Mouse (Mus musculus): ENCODE results near the gene Inpp4a.
A peak's percentile ranks its signal among the peaks of the same experiment; 100 is the strongest.

Gene Inpp4a

GRCm38 (mm10) chr1:37356305-37356704 is 56.6 kb downstream of the Inpp4a start:
- DNase-seq (ENCODE audit: extremely low spot score, low spot score) = no peak

DNA sequence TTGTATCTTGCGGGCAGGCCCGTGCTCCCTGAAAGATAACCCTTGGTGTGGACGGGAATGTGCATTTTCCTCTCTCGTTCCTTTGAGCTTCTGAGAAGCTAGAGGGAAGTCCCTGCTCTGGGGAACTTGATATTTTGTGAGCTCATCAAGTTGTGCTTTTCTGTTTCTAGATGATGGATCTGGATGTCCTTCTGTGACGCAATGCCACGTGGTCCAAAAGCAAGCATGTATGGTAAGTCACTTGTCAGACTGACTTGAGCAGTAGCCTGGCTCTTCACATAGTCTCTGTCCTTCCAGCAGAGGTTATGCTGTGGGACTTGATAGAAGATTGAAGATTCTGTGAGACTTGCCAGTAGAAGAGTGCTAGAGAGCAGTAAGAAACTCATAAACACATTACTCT is 57.5 kb downstream of the Inpp4a start:
- DNase-seq (ENCODE audit: extremely low spot score, low spot score) = no peak

DNA sequence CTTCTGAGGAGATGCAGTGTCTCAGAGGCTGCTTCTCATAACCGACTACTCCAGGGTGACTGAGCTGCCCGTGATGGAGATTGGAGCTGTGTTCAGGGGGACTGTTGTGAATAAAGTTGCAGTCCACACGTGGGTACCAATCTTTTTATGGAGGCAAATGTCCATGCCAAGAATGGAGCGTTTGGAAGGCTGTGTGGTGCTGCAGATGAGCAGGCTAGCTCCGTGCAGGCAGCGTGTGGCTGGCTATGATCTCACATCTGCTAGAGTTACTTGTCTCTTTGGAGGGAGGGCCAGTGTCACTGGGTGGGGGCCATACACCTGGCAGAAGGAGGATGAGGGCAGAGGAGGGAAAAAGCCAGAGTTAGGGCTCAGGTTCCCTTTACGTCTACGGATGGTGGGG is 59.0 kb downstream of the Inpp4a start:
- no peak for DNase-seq (ENCODE audit: extremely low spot score, low spot score)

- no peak for DNase-seq (ENCODE audit: extremely low spot score, low spot score)
These were observed 59.9 kb downstream of the Inpp4a start for GRCm38 (mm10) chr1:37359395-37360092.

DNA sequence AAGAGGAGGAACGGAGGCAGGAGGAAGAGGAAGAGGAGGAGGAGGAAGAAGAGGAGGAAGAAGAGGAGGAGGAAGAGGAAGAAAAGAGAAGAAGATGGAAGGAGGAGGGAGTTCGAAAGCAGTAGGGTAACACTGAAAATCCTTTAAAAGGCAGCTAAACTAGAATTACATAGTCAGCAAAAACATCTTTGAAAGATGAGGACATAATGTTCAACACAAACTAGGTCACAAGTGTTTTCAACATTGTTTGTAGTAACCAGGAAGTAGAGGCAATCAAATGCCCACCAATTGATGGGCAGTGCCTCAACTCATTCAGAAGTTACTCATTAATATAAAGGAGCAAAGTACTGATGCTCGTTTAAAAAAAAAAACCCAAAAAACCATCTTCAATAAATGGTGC is 61.1 kb downstream of the Inpp4a start:
- DNase-seq (ENCODE audit: extremely low spot score, low spot score) = no peak

DNA sequence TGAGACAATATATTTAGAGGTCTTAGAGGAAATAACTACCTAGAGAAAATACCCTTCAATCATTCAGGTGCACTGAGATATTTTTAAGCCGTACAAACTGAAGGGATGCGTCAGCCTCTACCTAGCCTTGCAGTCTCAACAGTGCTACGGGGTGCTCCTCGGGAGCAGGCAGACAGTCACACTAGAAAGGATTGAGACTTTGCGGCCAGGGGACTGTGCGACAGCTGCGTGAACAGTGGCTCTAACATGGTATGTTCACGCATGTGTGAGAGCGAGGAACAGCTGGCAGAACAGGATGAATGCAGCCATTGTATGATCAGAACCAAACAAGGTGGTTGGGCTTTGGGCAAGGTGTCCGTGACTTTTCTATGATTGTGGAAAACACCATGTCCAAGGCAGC is 63.1 kb downstream of the Inpp4a start:
- DNase-seq (ENCODE audit: extremely low spot score, low spot score) = no peak

DNA sequence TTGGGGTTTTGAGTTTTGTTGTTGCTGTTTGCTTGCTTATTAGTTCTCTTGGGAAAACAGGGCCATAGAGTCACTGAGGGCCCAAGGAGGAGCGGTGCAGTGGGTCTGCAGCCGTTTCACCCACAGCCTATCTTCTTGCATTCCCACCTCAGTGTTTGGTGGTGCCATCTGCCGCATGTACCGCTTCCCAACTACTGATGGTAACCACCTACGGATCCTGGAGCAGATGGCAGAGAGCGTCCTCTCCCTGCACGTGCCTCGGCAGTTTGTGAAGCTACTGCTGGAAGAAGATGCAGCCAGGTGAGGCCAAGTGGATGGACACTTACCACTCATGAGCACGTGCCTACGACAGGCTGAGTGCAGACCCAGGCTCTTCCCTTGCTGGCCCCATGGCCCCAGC is 68.5 kb downstream of the Inpp4a start:
- DNase-seq (ENCODE audit: extremely low spot score, low spot score) = no peak

GRCm38 (mm10) chr1:37368768-37369385 is 69.2 kb downstream of the Inpp4a start:
- DNase-seq (ENCODE audit: extremely low spot score, low spot score) = no peak

DNA sequence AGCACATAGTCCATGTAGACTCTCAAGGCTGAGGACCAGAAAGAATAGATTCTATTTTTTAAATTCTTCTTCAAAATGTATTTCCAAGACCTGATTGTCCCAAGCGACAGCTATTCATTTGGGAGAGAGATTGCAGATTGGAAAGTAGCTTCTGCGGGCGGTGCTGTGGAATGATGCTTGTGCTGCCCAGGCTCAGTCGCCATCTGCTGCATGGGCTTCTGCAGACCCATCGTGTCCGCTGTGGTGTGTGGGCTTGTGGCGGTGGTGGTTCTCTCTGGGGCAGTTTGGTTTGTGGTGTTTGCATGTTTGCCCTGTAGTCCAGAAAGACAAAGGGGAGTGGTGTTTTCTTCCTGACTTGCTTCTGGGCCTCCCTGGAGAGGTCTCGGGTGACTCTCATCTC is 76.5 kb downstream of the Inpp4a start:
- no peak for DNase-seq (ENCODE audit: extremely low spot score, low spot score)

- DNase-seq (ENCODE audit: extremely low spot score, low spot score) = peak; percentile 29
These were observed 77.1 kb downstream of the Inpp4a start for GRCm38 (mm10) chr1:37376751-37377150.

GRCm38 (mm10) chr1:37378095-37378494 is 78.4 kb downstream of the Inpp4a start:
- DNase-seq (ENCODE audit: extremely low spot score, low spot score) = no peak

DNA sequence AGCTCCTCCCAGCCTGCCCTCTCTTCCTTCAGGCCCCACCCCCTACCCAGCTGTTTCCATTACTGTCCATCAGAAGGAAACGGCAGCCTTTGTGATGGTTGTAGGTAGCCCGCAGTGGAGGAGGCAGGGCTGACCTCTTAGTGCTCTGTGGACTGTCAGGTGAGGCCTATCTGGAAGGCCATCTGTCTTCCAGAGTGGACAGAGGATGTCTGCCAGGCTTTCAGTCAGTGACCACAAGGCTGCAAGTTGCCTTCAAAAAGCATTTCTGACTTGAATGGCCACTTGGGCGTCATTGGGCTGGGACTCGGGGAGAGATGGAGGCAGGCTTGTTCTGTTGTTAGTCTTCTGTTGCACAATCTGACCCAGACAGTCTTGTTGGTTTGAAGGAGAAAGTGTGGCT is 79.9 kb downstream of the Inpp4a start:
- no peak for DNase-seq (ENCODE audit: extremely low spot score, low spot score)

- no peak for DNase-seq (ENCODE audit: extremely low spot score, low spot score)
These were observed 81.2 kb downstream of the Inpp4a start for GRCm38 (mm10) chr1:37380913-37381312.

- DNase-seq (ENCODE audit: extremely low spot score, low spot score) = no peak
These were observed 84.6 kb downstream of the Inpp4a start for GRCm38 (mm10) chr1:37384304-37384703.

DNA sequence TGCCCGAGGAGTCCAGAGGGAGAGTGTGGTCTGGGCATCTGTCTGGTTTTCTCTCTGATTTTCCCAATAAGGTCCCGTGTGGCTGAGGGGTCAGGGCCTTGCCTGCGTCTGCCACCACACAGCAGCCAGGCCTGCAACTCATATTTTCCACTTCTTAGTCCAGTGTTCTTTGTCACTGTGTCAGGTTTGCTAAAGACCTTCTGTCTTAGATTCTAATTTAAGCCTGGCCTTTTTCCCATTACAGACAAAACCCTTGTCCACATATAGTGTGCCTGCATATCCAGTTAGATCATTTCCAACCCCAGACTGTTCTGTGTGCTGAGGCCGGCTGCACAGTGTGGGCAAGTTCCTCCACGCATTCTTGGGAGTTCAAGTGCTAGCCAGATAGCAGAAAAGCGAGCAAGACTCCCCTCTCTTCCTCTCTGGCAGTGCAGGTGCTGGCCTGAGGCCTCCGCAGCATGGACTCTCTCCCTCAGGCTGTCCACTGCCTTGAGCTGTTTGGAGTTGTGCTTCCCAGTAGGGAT is 86.8 kb downstream of the Inpp4a start:
- no peak for DNase-seq (ENCODE audit: extremely low spot score, low spot score)

GRCm38 (mm10) chr1:37393174-37393573 is 93.5 kb downstream of the Inpp4a start:
- no peak for DNase-seq (ENCODE audit: extremely low spot score, low spot score)

GRCm38 (mm10) chr1:37396481-37396880 is 96.8 kb downstream of the Inpp4a start:
- DNase-seq (ENCODE audit: extremely low spot score, low spot score) = no peak

DNA sequence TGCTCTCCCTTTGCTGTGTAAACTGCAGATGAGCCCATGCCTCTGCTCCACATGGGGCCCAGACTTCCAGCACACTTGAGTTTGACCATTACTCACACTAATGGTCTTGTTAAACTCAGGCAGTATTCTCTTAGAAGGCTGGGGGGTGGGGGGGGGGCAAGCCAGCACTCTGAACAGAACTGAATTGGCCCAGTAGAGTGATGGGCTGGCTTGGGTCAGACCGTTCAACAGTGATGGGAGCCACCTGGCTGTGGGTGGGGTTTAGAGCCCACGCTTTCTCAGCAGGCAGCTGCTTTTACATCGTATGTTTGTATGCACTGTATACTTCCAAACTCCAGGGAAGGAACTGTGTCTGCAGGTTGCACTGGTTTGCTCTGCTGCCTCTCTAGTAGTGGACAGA is 99.3 kb downstream of the Inpp4a start:
- no peak for DNase-seq (ENCODE audit: extremely low spot score, low spot score)

GRCm38 (mm10) chr1:37399734-37400133 is 100.1 kb downstream of the Inpp4a start:
- DNase-seq (ENCODE audit: extremely low spot score, low spot score) = no peak

DNA sequence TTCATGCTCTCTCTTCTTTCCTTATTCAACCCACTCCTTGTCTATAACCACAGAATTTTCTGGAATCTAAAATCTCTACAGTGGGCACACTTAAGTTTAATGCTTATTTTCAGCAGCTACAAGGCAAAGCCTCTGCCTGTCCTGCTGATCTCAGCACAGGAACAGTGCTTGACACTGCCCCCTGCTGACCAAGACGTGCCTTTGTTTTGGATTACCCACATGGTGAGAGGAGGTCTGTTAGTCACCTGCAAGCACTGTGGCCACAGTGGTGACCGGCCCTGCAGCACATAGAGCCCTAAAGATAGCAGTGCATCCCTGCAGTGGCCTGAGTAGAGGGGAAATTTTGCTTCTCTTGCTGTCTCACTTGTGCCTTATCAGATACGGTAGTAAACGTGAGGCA is 102.0 kb downstream of the Inpp4a start:
- peak; percentile 46 for DNase-seq (ENCODE audit: extremely low spot score, low spot score)

DNA sequence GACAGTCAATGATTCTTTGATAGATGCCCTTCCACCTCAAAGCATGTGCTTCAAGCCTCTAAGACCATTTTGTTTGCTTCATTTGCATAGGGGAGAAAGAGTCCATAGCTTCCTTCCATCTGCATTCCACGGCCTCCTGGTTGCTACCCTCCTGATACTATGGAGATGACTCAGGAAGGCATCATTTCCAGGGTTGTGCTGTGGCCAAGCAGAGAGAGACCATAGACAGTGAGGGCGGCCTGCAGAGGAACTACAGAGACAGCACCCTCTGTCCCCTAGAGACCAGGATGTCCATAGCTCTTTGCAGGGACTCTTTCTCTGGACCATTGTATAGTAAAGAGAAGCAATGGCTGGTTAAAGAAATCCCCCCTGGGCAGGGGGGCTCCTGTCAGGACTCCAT is 105.5 kb downstream of the Inpp4a start:
- no peak for DNase-seq (ENCODE audit: extremely low spot score, low spot score)

- DNase-seq (ENCODE audit: extremely low spot score, low spot score) = no peak
These were observed 107.6 kb downstream of the Inpp4a start for GRCm38 (mm10) chr1:37407228-37407627.

DNA sequence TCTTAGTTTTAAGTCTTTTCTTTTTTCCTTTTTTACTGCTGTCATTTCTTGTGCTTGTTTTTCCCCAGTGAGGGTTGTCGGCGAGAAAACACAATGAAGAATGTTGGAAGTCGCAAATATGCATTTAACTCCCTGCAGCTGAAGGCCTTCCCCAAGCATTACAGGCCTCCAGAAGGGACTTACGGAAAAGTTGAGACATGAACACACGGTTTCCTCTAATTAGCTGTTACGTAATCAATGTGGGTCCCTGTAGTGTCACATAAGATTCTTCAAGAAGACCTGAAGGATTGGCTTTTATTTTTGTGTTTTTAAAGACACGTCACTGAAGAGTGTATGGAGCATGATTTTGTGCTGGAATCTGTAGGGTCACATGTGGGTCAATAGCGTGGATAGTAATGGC is 108.4 kb downstream of the Inpp4a start:
- no peak for DNase-seq (ENCODE audit: extremely low spot score, low spot score)

All from neural tube, embryonic 10.5 days (tissue).